Mouse (Mus musculus) ES-E14 (cell line): ENCODE results near the gene Tceanc2. TPM values are rescaled to one million over a fixed set of nuclear protein-coding genes. Genes with fewer than 3 reads are reported as not detected.

Experiments
- DNase-seq: peaks from one replicate; pipeline ENCODE4 v3.0.0-alpha.2; 2013; ENCODE audit warnings: low read depth, low spot score
- H3K27ac ChIP-seq: 2 replicates; pipeline ENCODE4 v1.5.1; 2012; ENCODE audit warnings: low read depth, mild to moderate bottlenecking, low read length, moderate library complexity, mixed read lengths; ENCODE audit not compliant: poor library complexity, insufficient read depth, severe bottlenecking
- H3K36me3 ChIP-seq: 2 replicates; pipeline ENCODE4 v1.6.1; 2012; ENCODE audit warnings: mild to moderate bottlenecking, low read length, moderate library complexity, mixed read lengths; ENCODE audit not compliant: control insufficient read depth, poor library complexity, insufficient read depth, severe bottlenecking
- H3K4me1 ChIP-seq, 2 experiments: fragments of 150-350 bp in 1 of 2; sonication (generic) in 1 of 2; 2 replicates each; pipeline ENCODE4 v1.6.1; 2012; ENCODE audit warnings: low read length in 2 of 2, mild to moderate bottlenecking in 1 of 2, mixed read lengths in 1 of 2; ENCODE audit not compliant: control insufficient read depth in 2 of 2, insufficient read depth in 2 of 2, poor library complexity in 1 of 2
- H3K4me3 ChIP-seq, 2 experiments: fragments of 150-350 bp in 1 of 2; sonication (generic) in 1 of 2; 2 replicates each; pipeline ENCODE4 v1.5.1; 2012; ENCODE audit warnings: low read length in 2 of 2, low read depth in 1 of 2, mild to moderate bottlenecking in 1 of 2, mixed read lengths in 1 of 2; ENCODE audit not compliant: insufficient read depth in 1 of 2, poor library complexity in 1 of 2, severe bottlenecking in 1 of 2
- H3K9ac ChIP-seq: 2 replicates; pipeline ENCODE4 v1.6.1; 2012; ENCODE audit warnings: low read depth, mild to moderate bottlenecking, low read length, mixed read lengths; ENCODE audit not compliant: poor library complexity, insufficient read depth, severe bottlenecking
- H3K9me3 ChIP-seq: fragments of 150-350 bp; sonication (generic); 2 replicates; pipeline ENCODE4 v1.6.1; 2012; ENCODE audit warnings: low read depth, mild to moderate bottlenecking, low read length; ENCODE audit not compliant: control insufficient read depth, insufficient read depth
- CHD2 ChIP-seq: IDR thresholded peaks from 2 replicates; pipeline ENCODE4 v1.6.1; 2014; ENCODE audit warnings: mild to moderate bottlenecking, low read depth, low read length, inconsistent platforms
- HCFC1 ChIP-seq: IDR thresholded peaks from 2 replicates; pipeline ENCODE4 v1.6.1; 2012; ENCODE audit warnings: low read length, inconsistent platforms, borderline replicate concordance; ENCODE audit not compliant: insufficient read depth
- MAFK ChIP-seq: IDR thresholded peaks from 2 replicates; pipeline ENCODE4 v1.6.1; 2014; ENCODE audit warnings: mild to moderate bottlenecking, low read depth, low read length, inconsistent platforms; ENCODE audit not compliant: insufficient read depth
- ZC3H11A ChIP-seq: IDR thresholded peaks from 2 replicates; pipeline ENCODE4 v1.6.1; 2012; ENCODE audit warnings: low read depth, mild to moderate bottlenecking, inconsistent platforms, low read length, borderline replicate concordance
- ZNF384 ChIP-seq: IDR thresholded peaks from 2 replicates; pipeline ENCODE4 v1.6.1; 2012; ENCODE audit warnings: low read depth, low read length, inconsistent platforms
- in situ Hi-C, 2 experiments: fragments of 600-800 bp; cut with MboI; formaldehyde crosslinking; loops; one replicate each; pipeline ENCODE4 v1.15.1; 2025; ENCODE audit warnings: low sequenced_read_pairs in 2 of 2, inconsistent platforms in 1 of 2; ENCODE audit not compliant: unreplicated experiment in 2 of 2
- total RNA-seq: library from RNA; depleted of rRNA; stranded (reverse); fragments of 300-350 nt; gene quantifications from 2 replicates; pipeline ENCODE4 v1.2.3, GENCODE M21; 2012

Gene Tceanc2
- total RNA-seq, 1 experiment, result 7.1 TPM

- in situ Hi-C loops, result no loop called here
- Histone ChIP-seq H3K9me3 (no peaks in the 10 kb centered on the region), H3K36me3 (no peaks in the 10 kb centered on the region), H3K4me1 (peaks cover 1 to 15% of the 10 kb centered on the region in 2 experiments; a peak in 3 of 4 replicates), H3K4me3 (0 out of 4 replicates have a peak within 1 kb of the TSS, but pooled peaks of 1 of the 2 experiments have one; percentile 3), H3K9ac (peak within 1 kb of the TSS; percentile 8; the same call in 1 of the 2 replicates), H3K27ac (no peak within 1 kb of the TSS)
- no peak for DNase-seq
- TF ChIP-seq MAFK (no peak), ZNF384 (no peak), HCFC1 (no peak), CHD2 (no peak), ZC3H11A (no peak)
These were observed 82.0 kb downstream of the Tceanc2 start, which contains the start of gene Cdcp2 for GRCm38 (mm10) chr4:107096841-107097373. Gene Cdcp2, plus strand, starts transcription at chr4:107096891.

DNA sequence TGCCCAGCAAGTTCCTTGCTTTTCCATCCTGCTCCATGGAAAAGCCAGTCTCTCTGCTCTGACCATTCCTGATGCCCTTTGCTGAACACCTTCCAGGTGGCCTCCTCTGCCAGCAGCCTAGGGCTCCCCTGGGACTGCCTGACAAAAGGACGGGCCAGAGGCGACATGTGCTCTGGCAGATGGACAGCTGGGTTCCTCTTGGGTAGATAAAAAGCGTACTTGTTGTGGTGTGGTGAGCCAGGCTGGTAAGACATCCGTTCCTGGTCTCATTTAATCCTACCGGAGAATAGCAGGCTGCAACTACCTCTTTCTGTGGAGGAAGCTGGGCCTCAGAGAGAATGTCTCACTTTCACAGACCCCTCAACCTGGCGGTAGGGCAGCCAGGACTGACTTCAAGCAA lies 82.9 kb downstream of the Tceanc2 start:
- Histone ChIP-seq H3K9me3 (no peaks in the 10 kb centered on the region), H3K4me3 (no peak overlapping the region), H3K9ac (no peak overlapping the region), H3K4me1 (peaks cover 1 to 15% of the 10 kb centered on the region in 2 experiments; a peak in 3 of 4 replicates), H3K27ac (no peak overlapping the region), H3K36me3 (no peaks in the 10 kb centered on the region)
- TF ChIP-seq CHD2 (no peak), ZNF384 (no peak), MAFK (no peak), HCFC1 (no peak), ZC3H11A (no peak)
- no peak for DNase-seq
- in situ Hi-C loops, result no loop called here

DNA sequence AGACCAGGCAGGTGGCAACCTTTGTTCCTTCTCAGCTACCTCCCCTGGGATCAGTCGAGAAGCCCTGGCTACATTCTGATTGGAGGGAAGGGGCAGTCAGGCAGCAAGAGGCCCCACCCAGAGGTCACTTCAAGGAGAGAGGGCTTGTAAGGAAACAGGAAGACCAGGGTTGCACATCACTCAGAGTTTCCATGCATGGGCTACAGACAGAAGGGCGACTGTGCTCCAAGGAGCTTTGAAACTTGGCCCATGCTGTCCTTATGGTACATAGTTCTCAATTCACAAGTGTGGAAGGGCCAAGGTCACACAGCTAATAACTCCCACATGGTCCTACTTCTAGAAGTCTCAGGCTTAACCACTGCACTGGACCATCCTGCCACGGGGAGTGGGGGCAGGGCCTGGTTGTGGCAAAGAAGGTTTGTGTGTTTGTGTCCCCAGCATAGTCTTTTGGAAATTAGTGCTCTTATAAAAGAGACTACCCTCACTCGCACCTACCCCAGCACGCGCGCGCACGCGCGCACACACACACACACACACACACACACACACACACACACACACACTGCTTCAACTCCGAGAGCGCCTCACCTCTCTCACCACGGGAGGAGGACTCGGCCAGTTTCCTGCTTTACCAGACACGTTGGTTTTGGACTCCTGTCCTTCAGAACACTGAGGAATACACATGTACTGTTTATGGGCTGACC lies 84.3 kb downstream of the Tceanc2 start:
- no peak overlapping the region for H3K9ac ChIP-seq
- no peak overlapping the region for H3K4me3 ChIP-seq
- H3K9me3 ChIP-seq, result no peaks in the 10 kb centered on the region
- TF ChIP-seq HCFC1 (no peak), ZNF384 (no peak), ZC3H11A (no peak), CHD2 (no peak), MAFK (no peak)
- DNase-seq, result no peak
- peaks cover 1 to 15% of the 10 kb centered on the region in 2 experiments; a peak in 3 of 4 replicates for H3K4me1 ChIP-seq
- in situ Hi-C loops, result no loop called here
- H3K27ac ChIP-seq, result no peak overlapping the region
- H3K36me3 ChIP-seq, result no peaks in the 10 kb centered on the region

DNA sequence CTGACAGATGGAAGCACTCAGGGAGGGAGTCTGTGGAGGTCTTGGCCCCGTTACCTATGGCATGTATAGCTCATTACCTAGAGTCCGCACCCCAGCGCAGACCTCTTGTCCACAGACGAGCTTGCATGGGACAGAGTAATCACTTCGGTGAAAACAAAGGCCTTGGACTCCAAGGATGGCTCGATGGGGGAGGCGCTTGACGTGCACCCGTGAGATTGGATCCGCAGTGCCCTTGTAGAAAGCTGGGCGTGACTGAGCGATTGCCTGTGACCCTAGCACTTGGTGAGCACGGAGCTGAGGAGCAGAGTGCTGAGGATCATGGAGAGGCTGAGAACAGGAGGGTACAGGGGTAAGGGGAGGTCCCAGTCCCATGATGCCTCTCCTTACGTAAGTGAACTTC lies 87.2 kb downstream of the Tceanc2 start:
- DNase-seq, result no peak
- Histone ChIP-seq H3K36me3 (no peaks in the 10 kb centered on the region), H3K27ac (no peak overlapping the region), H3K9ac (no peak overlapping the region), H3K4me1 (peaks cover 0 to 12% of the 10 kb centered on the region in 2 experiments; a peak in 3 of 4 replicates), H3K9me3 (no peaks in the 10 kb centered on the region), H3K4me3 (no peak overlapping the region)
- no peak for TF ChIP-seq ZNF384
- no peak for TF ChIP-seq CHD2
- no peak for TF ChIP-seq ZC3H11A
- TF ChIP-seq MAFK, result no peak
- no peak for TF ChIP-seq HCFC1
- in situ Hi-C loops, result no loop called here
